Mouse (Mus musculus) monocyte, adult 5-6 weeks (primary cell): ENCODE measurements around the gene Gm18596. TPM values are rescaled to one million over a fixed set of nuclear protein-coding genes. Genes with fewer than 3 reads are reported as not detected.
"Not testable (repeated sequence)": the region's sequence is repeated elsewhere in the genome, so short reads cannot be mapped to it uniquely, and the experiment has no call there.

Source experiments
- ATAC-seq: fragments of 153-309, 156-312 bp; replicated peaks from 2 replicates; pipeline ENCODE4 v1.8.0; 2017; ENCODE audit warnings: mild to moderate bottlenecking; ENCODE audit not compliant: low TSS enrichment, insufficient number of reproducible peaks, severe bottlenecking, poor library complexity, low FRiP score
- total RNA-seq: library from RNA; stranded (forward); fragments of 200-1000, 200-491, 200-594 nt; gene quantifications from 3 replicates; pipeline ENCODE4 v1.2.3, GENCODE M21; 2017

Gene Gm18596
- not detected in 3 replicates for total RNA-seq

DNA sequence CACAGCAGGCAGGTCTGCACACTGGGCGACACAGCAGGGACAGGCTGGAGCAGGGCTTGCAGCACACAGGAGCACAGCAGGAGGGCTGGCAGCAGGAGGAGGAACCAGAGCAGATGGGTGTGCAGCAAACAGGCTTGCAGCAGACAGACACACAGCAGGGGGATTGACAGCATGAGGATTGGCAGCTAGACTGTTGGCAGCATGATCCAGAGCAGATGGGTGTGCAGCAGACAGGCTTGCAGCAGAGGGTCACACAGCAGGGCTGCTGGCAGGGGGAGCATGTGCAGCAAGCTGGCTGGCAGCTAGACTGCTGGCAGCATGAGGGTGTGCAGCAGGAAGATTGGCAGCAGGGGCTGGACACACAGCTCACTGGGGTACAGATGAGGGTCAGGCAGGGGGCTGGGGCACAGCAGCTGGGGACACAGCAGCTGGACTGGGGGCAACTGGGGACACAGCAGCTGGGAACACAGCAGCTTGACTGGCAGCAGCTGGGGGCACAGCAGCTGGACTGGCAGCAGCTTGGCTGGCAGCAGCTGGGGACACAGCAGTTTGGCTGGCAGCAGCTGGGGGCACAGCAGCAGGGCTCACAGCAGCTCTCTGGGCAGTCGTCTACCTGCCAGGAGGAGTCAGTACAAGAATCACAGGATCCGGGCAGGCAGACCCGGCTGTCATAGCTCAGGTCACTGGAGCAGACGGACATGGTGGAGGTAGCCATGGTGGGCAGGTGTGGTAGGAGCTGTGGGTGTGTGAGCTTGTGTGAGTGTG, at the start of gene Gm18596:
Gene Gm18596, minus strand, starts transcription at position 715 of the 765 bp plus-strand sequence.
- ATAC-seq, result not testable (repeated sequence)

DNA sequence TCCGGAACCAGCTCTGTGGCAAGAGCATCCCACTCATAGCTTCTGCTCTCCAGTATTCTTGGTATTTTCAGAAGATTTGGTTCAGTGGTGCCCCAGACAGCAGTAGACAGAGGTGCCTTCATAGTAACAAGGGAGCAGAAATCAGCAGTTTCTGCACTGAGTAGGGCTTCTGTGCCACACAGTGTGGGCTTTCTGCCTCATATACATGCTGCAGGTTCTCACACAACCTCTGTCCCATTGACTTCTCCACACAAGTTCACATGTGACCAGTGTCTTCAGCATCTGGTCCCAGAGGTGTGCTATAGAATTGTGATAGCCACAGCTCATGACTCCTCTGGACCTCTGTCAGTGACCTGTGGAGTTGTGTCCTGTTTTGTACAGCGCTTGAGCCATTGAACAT, 46.2 kb upstream of the Gm18596 start:
- no peak for ATAC-seq

DNA sequence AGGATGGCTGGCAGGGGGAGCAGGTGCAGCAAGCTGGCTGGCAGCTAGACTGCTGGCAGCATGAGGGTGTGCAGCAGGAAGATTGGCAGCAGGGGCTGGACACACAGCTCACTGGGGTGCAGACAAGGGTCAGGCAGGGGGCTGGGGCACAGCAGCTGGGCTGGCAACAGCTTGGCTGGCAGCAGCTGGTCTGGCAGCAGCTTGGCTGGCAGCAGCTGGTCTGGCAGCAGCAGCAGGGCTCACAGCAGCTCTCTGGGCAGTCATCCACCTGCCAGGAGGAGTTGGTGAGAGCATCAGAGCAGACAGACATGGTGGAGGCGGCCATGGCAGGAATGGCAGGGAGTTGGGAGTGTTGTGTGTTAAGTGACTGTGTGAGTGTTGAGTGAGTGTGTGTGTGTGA, 45.4 kb upstream of the Gm18596 start, which contains the start of gene Gm7137:
Gene Gm7137, minus strand, starts transcription at position 325 of the 400 bp plus-strand sequence.
- not testable (repeated sequence) for ATAC-seq

DNA sequence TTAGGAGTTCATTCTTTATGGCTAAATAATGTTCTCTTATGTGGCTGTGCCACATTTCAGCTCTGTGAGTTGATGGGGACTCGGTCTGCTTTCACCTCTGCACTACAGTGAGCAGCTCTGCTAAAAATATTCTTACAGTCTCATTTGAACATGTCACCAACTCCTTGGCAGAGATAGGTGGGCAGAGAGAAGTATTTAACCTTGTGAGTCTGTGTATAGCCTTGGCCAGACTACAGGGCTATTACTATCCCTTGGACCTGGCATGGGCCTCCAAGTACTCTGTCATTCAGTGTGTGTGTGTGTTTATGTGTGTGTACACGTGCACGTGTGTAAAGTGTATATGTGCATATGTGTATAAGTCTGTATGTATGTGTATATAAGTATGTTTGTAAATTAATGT, 41.0 kb upstream of the Gm18596 start:
- not testable (repeated sequence) for ATAC-seq

DNA sequence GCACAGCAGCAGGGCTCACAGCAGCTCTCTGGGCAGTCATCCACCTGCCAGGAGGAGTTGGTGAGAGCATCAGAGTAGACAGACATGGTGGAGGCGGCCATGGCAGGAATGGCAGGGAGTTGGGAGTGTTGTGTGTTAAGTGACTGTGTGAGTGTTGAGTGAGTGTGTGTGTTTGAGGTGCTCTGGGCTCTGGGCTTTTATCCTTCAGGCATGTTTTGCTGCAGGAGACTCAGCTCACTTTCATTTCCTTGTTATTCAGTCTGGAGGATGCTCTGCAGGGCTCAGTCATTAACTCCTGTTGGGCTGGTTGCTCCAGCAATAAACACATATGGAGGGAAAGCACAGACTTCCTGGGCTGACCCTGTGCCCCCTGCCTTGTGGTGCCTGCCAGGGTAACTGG, 40.0 kb upstream of the Gm18596 start, which contains the start of gene Gm3250:
Gene Gm3250, minus strand, starts transcription at position 101 of the 400 bp plus-strand sequence.
- not testable (repeated sequence) for ATAC-seq

DNA sequence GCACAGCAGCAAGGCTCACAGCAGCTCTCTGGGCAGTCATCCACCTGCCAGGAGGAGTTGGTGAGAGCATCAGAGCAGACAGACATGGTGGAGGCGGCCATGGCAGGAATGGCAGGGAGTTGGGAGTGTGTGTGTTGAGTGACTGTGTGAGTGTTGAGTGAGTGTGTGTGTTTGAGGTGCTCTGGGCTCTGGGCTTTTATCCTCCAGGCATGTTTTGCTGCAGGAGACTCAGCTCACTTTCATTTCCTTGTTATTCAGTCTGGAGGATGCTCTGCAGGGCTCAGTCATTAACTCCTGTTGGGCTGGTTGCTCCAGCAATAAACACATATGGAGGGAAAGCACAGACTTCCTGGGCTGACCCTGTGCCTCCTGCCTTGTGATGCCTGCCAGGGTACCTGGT, 34.4 kb upstream of the Gm18596 start, which contains the start of gene Gm7138:
Gene Gm7138, minus strand, starts transcription at position 101 of the 400 bp plus-strand sequence.
- ATAC-seq, result not testable (repeated sequence)

DNA sequence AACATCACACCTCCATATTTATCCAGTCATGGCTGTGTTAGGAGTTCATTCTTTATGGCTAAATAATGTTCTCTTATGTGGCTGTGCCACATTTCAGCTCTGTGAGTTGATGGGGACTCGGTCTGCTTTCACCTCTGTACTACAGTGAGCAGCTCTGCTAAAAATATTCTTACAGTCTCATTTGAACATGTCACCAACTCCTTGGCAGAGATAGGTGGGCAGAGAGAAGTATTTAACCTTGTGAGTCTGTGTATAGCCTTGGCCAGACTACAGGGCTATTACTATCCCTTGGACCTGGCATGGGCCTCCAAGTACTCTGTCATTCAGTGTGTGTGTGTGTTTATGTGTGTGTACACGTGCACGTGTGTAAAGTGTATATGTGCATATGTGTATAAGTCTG, 29.7 kb upstream of the Gm18596 start:
- ATAC-seq, result not testable (repeated sequence)

DNA sequence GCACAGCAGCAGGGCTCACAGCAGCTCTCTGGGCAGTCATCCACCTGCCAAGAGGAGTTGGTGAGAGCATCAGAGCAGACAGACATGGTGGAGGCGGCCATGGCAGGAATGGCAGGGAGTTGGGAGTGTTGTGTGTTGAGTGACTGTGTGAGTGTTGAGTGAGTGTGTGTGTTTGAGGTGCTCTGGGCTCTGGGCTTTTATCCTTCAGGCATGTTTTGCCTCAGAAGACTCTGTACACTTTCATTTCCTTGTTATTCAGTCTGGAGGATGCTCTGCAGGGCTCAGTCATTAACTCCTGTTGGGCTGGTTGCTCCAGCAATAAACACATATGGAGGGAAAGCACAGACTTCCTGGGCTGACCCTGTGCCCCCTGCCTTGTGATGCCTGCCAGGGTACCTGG, 28.8 kb upstream of the Gm18596 start, which contains the start of gene Gm3238:
Gene Gm3238, minus strand, starts transcription at position 101 of the 400 bp plus-strand sequence.
- not testable (repeated sequence) for ATAC-seq

DNA sequence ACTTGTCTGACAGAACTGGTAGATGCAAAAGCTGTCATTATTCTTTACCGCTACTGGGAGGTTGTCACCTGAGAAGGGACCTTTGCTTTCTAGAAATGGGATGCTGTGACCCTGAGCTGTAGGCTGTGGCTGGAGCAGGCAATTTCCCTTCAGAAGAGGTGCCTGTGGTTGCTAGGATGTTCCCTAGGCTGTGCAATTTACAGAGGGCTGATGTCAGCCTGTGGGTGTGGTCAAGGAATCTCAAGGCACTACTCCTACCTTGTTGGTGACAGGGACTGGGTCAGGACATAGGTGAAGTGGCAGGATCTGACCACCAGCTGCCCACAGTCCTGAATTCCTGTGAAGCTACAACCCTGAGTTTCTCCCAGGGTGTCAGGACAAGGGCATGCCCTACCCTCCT, 27.3 kb upstream of the Gm18596 start:
- ATAC-seq, result no peak

DNA sequence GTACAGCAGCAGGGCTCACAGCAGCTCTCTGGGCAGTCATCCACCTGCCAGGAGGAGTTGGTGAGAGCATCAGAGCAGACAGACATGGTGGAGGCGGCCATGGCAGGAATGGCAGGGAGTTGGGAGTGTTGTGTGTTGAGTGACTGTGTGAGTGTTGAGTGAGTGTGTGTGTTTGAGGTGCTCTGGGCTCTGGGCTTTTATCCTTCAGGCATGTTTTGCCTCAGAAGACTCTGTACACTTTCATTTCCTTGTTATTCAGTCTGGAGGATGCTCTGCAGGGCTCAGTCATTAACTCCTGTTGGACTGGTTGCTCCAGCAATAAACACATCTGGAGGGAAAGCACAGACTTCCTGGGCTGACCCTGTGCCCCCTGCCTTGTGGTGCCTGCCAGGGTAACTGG, 17.1 kb upstream of the Gm18596 start, which contains the start of gene Gm3233:
Gene Gm3233, minus strand, starts transcription at position 101 of the 400 bp plus-strand sequence.
- not testable (repeated sequence) for ATAC-seq

DNA sequence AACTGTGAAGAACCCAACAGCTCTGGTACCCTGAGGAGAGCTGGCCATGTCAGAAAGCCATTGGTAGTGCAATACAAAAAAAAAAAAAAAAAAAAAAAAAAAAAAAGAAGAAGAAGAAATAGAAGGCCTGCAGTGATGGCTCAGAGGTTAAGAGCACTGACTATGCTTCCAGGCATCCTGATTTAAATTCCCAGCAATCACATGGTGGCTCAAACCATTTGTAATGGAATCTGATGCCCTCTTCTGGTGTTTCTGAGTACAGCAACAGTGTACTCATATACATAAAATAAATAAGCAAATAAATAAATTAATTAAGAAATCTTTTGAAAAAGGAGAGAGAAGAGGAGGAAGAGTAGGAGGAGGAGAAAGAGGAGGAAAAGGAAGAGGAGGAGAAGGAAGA, 11.0 kb upstream of the Gm18596 start:
- no peak for ATAC-seq

DNA sequence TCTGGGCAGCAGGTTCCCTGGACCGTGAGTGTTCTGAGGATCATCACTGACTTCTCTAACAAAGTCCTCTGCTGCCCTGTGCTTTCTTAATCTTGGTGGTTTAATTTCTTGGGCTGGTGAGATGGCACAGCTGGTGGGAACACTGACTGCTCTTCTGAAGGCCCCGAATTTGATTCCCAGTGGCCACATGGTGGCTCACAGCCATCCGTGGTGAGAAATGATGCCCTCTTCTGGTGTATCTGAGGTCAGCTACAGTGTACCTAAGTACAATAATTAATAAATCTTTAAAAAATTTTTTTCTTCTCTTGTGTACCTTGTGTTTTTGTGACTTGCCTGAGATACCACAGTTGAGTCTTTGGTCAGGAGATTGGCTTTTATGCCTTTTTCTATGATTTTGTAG, 9.9 kb upstream of the Gm18596 start:
- ATAC-seq, result not testable (repeated sequence)

DNA sequence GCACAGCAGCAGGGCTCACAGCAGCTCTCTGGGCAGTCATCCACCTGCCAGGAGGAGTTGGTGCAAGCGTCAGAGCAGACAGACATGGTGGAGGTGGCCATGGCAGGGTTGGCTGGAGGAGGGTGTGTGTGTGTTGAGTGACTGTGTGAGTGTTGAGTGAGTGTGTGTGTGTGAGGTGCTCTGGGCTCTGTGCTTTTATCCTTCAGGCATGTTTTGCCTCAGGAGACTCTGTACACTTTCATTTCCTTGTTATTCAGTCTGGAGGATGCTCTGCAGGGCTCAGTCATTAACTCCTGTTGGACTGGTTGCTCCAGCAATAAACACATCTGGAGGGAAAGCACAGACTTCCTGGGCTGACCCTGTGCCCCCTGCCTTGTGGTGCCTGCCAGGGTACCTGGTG, 8.8 kb upstream of the Gm18596 start, which contains the start of gene Gm9736:
Gene Gm9736, minus strand, starts transcription at position 101 of the 400 bp plus-strand sequence.
- not testable (repeated sequence) for ATAC-seq

DNA sequence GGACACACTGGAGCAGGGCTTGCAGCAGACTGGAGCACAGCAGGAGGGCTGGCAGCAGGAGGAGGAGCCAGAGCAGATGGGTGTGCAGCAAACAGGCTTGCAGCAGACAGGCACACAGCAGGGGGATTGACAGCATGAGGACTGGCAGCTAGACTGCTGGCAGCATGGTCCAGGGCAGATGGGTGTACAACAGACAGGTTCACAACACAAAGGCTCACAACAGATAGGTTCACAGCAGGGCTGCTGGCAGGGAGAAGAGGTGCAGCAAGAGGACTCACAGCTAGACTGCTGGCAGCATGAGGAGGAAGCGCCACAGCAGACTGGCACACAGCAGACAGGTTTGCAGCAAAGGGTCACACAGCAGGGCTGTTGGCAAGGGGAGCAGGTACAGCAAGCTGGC, 8.2 kb upstream of the Gm18596 start:
- ATAC-seq, result not testable (repeated sequence)

DNA sequence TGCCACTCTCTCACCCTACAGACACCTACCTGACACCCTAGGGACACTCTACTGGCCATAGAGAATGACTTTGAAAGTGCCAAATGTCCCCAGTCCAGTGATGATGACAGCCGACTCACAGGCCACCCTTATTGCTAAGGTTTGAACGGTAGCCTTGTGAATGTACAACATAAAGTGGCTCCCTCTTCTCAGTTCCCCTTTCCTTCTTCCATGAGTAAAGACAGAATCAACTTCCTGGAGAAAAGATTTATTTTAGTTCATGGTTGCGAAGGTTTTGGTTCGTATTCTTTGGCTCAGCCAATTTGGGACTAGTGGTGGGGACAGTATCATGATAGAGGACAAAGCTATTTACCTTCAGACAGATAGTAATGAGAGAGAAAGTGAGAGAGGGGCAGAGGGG, 3.5 kb downstream of the Gm18596 start:
- ATAC-seq, result no peak

DNA sequence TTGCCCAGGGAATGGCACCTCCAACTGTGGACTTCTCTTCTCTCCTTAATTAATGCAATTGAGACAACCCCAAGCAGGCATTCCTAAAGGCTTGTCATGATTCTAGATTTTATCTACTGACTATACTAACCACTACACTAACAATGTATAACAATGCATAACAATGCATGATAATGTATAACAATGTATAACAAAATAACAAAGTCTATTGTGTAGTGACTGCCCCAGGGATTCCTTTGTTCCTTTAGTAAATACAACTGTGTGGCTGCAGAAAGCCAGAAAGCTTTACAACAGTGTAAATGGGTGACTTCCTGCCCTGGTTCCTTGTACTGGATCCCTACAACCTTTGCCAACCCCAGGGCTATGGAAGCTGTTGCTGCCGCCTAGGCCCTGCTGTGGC, 6.5 kb downstream of the Gm18596 start:
- ATAC-seq, result no peak

DNA sequence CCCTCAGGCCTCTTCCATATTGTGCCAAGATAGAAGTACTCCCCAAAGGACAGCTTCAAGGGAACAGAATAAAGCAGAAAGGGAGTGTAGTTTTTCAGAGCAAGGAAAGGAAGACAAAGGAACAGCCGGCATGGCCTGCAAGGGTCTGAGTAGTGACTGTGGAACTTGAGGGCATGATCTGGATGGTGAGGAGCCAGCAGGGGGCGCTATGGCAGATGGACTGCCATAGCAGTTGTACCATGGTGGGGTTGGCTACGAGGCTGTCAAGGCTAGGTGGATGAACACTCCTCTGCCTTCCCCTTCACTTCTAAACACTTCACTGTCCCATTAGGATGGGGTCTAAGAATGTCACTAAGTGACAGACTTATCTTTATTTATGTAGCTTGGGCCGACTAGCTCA, 13.2 kb downstream of the Gm18596 start:
- no peak for ATAC-seq

DNA sequence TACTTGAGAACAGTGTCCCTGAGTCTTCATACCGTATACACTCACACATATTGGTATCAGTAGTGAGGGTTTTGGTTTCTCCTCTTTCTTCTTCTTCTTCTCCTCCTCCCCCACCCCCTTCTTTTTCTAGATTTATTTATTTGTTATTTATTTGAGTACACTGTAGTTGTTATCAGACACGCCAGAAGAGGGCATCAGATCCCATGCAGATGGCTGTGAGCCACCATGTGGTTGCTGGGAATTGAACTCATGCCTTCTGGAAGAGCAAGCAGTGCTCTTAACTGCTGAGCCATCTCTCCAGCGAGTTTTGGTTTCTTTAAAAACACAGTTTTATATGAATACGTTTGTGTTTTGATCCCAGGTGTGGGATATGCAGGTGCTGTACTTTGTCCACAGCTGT, 14.2 kb downstream of the Gm18596 start:
- ATAC-seq, result no peak

DNA sequence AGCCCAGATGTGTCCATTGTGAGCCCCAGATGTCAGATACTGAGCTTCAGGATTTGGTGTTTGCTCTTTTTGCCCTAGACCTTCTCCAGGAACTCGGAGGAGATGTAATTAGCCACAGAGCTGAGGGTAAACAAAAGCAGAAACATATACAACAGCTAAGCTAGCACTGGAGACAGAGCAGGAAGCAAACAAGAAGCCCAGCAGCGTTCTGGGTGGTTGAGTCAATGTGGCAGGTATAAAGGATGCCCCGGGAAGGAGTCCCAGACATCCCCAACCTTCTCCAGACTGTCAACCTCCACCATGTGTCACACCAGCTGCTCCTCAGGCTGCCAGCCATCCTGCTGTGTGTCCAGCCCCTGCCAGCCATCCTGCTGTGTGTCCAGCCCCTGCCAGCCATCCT, 16.3 kb downstream of the Gm18596 start, which contains the start of gene Gm10100:
Gene Gm10100, plus strand, starts transcription at position 301 of the 400 bp plus-strand sequence.
- no peak for ATAC-seq

DNA sequence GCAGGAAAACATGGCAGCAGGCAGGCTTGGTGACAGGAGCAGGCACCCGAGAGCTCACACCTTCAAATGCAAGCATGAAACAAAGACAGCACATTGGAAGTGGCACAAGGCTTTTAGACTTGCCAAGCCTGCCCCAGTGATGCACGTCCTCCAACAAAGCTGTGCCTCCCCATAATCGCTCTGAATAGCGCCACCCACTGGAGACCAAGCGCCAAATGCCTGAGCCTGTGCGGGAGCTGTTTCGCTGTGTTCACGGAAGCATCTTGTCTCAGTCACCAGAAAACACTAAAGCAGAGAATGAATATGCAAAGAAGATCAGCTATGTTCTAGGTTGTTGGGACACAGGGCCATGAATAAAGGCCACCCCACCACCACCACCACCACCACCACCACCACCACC, 17.6 kb downstream of the Gm18596 start:
- no peak for ATAC-seq
